Mouse (Mus musculus) stomach, embryonic 14.5 days (tissue): ENCODE measurements around the gene Sypl. TPM values are rescaled to one million over a fixed set of nuclear protein-coding genes. Genes with fewer than 3 reads are reported as not detected.

ENCODE experiments used
- ATAC-seq: fragments of 200-750 bp; cut with Nextera tagmentation; 2 replicates; pipeline ENCODE4 v1.8.0; 2017; ENCODE audit warnings: low read depth, moderate TSS enrichment; ENCODE audit not compliant: insufficient number of reproducible peaks, insufficient read depth, low FRiP score
- H3K27ac ChIP-seq: fragments of 300-500 bp; sonication (generic); 2 replicates; pipeline ENCODE4 v1.5.1; 2014; ENCODE audit warnings: mild to moderate bottlenecking, low read length, moderate library complexity, mixed read lengths
- H3K27me3 ChIP-seq: fragments of 300-500 bp; sonication (generic); 2 replicates; pipeline ENCODE4 v1.6.1; 2014; ENCODE audit warnings: low read length, control low read depth, mixed read lengths; ENCODE audit not compliant: control insufficient read depth, insufficient read depth
- H3K36me3 ChIP-seq: fragments of 300-500 bp; sonication (generic); 2 replicates; pipeline ENCODE4 v1.6.1; 2014; ENCODE audit warnings: mild to moderate bottlenecking, control low read depth, low read length, moderate library complexity, mixed read lengths; ENCODE audit not compliant: control insufficient read depth, insufficient read depth
- H3K4me1 ChIP-seq: fragments of 300-500 bp; sonication (generic); 2 replicates; pipeline ENCODE4 v1.6.1; 2014; ENCODE audit warnings: low read length, control low read depth, mixed read lengths; ENCODE audit not compliant: control insufficient read depth, insufficient read depth
- H3K4me2 ChIP-seq: fragments of 300-500 bp; sonication (generic); replicated peaks from 2 replicates; pipeline ENCODE4 v1.6.1; 2014; ENCODE audit warnings: low read depth, low read length, control low read depth
- H3K4me3 ChIP-seq: fragments of 300-500 bp; sonication (generic); 2 replicates; pipeline ENCODE4 v1.5.1; 2014; ENCODE audit warnings: low read depth, low read length, control low read depth
- H3K9ac ChIP-seq: fragments of 300-500 bp; sonication (generic); replicated peaks from 2 replicates; pipeline ENCODE4 v1.6.1; 2014; ENCODE audit warnings: low read depth, mild to moderate bottlenecking, control low read depth, low read length, moderate library complexity, mixed read lengths
- H3K9me3 ChIP-seq: fragments of 300-500 bp; sonication (generic); 2 replicates; pipeline ENCODE4 v1.6.1; 2016; ENCODE audit warnings: low read depth, low read length, control low read depth; ENCODE audit not compliant: control insufficient read depth
- WGBS: fragments of 180-500 bp; shearing (Covaris S2); extraction: QIAGEN DNeasy Blood & Tissue Kit; methylation state at CpG from one replicate; pipeline ENCODE4 v1.1.7; 2014; 5-methylcytosine and 5-hydroxymethylcytosine counted together
- polyA plus RNA-seq: library from polyadenylated mRNA; unstranded; fragments of >200 nt; fragmentation: Nextera tagmentation; extraction: Ambion mirVana; gene quantifications from 2 replicates; pipeline ENCODE4 v1.2.1, GENCODE M21; 2014

Sypl gene
- polyA plus RNA-seq, 1 experiment from 2014 or later: 137 TPM

DNA sequence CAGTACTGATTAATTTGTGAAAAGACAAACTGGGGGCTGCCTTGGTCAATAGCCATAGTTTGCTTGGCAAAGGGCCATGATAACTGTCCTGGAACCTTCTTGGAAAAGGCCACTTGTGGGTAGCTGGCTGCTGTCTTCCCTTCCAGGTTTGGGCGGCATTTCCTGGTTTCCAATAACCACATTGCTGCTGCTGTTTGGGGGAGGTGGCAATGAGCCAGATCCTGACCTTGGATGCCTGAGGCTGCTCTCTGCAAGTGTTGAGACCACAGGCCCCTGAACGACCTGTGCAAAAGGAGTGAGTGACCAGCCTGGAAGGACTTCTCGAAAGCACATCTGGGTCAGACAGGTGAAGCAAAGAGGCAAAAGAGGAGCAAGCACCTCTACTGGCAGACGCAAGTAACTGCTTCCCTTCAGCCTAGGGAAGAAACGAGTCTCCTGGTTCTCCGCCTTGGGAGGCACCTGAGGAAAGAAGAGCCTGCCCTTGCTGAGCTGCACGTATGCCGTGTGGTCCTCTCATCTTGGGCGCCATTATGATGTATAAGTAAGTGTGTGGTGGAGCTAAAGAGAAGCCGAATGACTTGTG is 74.5 kb downstream of the Sypl start:
- Histone ChIP-seq H3K27me3 (no peaks in the 10 kb centered on the region), H3K9me3 (no peaks in the 10 kb centered on the region), H3K4me2 (no peak overlapping the region), H3K4me3 (no peak overlapping the region), H3K4me1 (peaks cover 10% of the 10 kb centered on the region; the same call in 1 of the 2 replicates), H3K36me3 (no peaks in the 10 kb centered on the region), H3K27ac (no peak overlapping the region), H3K9ac (no peak overlapping the region)
- no peak for ATAC-seq
- WGBS: 53% methylated on average over 10 of the region's 10 CpGs

- Histone ChIP-seq H3K4me1 (peaks cover 13% of the 10 kb centered on the region; the same call in 1 of the 2 replicates), H3K27ac (no peak overlapping the region), H3K9me3 (no peaks in the 10 kb centered on the region), H3K4me3 (no peak overlapping the region), H3K9ac (no peak overlapping the region), H3K4me2 (no peak overlapping the region), H3K27me3 (no peaks in the 10 kb centered on the region), H3K36me3 (no peaks in the 10 kb centered on the region)
- 56% methylated on average over 13 of the region's 13 CpGs for WGBS
- no peak for ATAC-seq
Measured at GRCm38 (mm10) chr12:33028708-33029107, 75.0 kb downstream of the Sypl start.

Other genes starting within 250 kb of the Sypl start
- 25.2 and 27.2 TPM in 2 replicates for gene Nampt, start 134.3 kb upstream of the Sypl start, polyA plus RNA-seq
- gene Cdhr3, start 139.0 kb downstream of the Sypl start, polyA plus RNA-seq: 0.13 TPM in 1 of 2 replicates, not detected in the other
- 17.6 and 21.5 TPM in 2 replicates for gene Atxn7l1, start 193.8 kb downstream of the Sypl start, polyA plus RNA-seq